Mouse (Mus musculus): ENCODE data around the gene Rras. TPM values are rescaled to one million over a fixed set of nuclear protein-coding genes. Genes with fewer than 3 reads are reported as not detected.
A peak's percentile ranks its signal among the peaks of the same experiment; 100 is the strongest.

Gene Rras
- polyA plus RNA-seq, 1 experiment, result 14.9 TPM

GRCm38 (mm10) chr7:45048001-45048890 is 30.5 kb downstream of the Rras start:
- Histone ChIP-seq H3K27ac (ENCODE audit: control insufficient read depth, insufficient read depth, low read depth, low read length, poor library complexity) (no peak overlapping the region; the same call in 1 of the 2 replicates), H3K4me3 (replicated peaks; ENCODE audit: control insufficient read depth, low read depth, low read length) (no peak overlapping the region), H3K4me1 (ENCODE audit: control insufficient read depth, insufficient read depth, low read length) (peaks cover 5% of the 10 kb centered on the region)
- TF ChIP-seq CTCF (IDR thresholded peaks at IDR 0.05; ENCODE audit: control insufficient read depth, insufficient read depth, low read length), result no peak
- TF ChIP-seq POLR2A (IDR thresholded peaks at IDR 0.05; ENCODE audit: borderline replicate concordance, control insufficient read depth, low read depth, low read length), result no peak
- WGBS, result 91% methylated on average over 38 of the region's 38 CpGs

DNA sequence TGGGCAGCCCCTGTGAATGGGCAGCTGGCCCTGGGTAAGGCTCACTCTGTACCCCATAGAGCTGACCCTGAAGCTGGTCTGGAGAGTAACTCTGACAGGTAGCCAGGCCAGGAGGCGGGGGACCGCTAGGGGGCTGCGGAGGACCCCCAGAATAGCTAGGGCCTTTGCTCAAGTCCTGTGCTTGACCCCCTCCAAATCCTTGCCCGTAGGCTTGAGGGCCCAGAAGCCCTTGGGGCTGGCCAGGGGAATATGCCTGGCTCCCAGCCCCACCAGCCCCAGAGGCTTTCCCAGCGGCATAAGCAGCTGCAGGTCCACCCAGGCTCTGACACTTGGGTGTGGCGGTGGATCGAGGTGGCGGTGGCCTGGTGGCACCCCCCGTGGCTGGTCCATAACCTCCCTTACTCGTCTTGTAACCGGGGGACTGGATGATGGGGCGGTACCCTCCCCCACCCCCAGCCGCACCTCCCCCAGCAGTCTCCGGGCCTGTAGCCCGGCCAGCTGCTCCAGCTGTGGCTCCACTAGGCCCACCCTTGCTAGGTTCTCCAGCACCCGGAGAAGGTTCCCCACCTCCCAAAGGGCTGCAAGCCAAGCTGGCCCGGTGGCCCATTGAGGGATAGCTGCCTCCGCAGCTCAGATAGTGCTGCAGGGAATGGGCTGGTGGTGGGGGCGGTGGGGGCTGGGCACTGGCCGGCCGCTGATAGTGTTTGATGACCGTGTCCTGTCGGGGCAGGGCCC is 31.3 kb downstream of the Rras start:
- WGBS, result 86% methylated on average over 23 of the region's 23 CpGs
- H3K4me1 ChIP-seq (ENCODE audit: control insufficient read depth, insufficient read depth, low read length), result peaks cover 5% of the 10 kb centered on the region
- H3K27ac ChIP-seq (ENCODE audit: control insufficient read depth, insufficient read depth, low read depth, low read length, poor library complexity), result no peak overlapping the region; the same call in 1 of the 2 replicates
- H3K4me3 ChIP-seq (replicated peaks; ENCODE audit: control insufficient read depth, low read depth, low read length), result no peak overlapping the region
- TF ChIP-seq CTCF (IDR thresholded peaks at IDR 0.05; ENCODE audit: control insufficient read depth, insufficient read depth, low read length), result no peak

DNA sequence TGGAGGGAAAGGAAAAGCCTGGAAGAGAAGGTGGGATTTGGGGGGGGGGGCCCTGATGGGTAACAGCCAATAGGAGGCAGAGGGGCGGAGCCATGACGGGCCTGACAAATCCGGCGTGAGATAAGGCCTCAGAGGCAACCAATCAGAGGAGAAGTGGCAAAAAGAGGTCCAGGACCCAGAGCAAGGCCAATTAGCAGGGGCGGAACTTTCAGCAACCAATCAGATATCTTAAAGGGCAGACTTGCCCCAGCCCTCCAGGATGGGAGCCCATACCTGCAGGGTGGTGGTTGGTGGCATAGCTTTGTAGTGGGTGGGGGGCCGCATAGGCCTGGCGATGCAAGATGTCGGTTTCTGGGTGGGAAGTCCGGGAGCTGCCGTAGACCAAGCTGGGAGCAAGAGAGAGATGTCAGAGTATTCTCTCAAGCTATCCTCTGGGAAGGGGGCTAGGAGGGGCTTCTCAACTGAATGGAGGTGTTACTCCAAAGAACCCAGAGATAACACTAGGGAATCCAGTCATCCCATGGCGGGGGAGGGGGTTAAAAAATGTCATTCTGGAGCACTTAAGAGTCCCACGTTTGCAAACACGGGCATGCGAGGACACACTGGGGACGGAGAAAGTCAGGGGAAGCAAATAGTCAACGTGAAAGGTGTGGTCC is 33.3 kb downstream of the Rras start:
- Histone ChIP-seq H3K4me1 (ENCODE audit: control insufficient read depth, insufficient read depth, low read length) (peaks cover 5% of the 10 kb centered on the region), H3K27ac (ENCODE audit: control insufficient read depth, insufficient read depth, low read depth, low read length, poor library complexity) (no peak overlapping the region), H3K4me3 (replicated peaks; ENCODE audit: control insufficient read depth, low read depth, low read length) (peak overlapping the region; percentile 4)
- TF ChIP-seq POLR2A (IDR thresholded peaks at IDR 0.05; ENCODE audit: borderline replicate concordance, control insufficient read depth, low read depth, low read length) (no peak), CTCF (IDR thresholded peaks at IDR 0.05; ENCODE audit: control insufficient read depth, insufficient read depth, low read length) (no peak)
- 57% methylated on average over 16 of the region's 16 CpGs for WGBS

- no peak for TF ChIP-seq CTCF (IDR thresholded peaks at IDR 0.05; ENCODE audit: control insufficient read depth, insufficient read depth, low read length)
- TF ChIP-seq POLR2A (IDR thresholded peaks at IDR 0.05; ENCODE audit: borderline replicate concordance, control insufficient read depth, low read depth, low read length), result no peak
- Histone ChIP-seq H3K4me1 (ENCODE audit: control insufficient read depth, insufficient read depth, low read length) (peaks cover 5% of the 10 kb centered on the region), H3K4me3 (replicated peaks; ENCODE audit: control insufficient read depth, low read depth, low read length) (peak overlapping the region; percentile 69), H3K27ac (ENCODE audit: control insufficient read depth, insufficient read depth, low read depth, low read length, poor library complexity) (no peak overlapping the region)
- 34% methylated on average over 13 of the region's 13 CpGs for WGBS
These were observed 33.8 kb downstream of the Rras start for GRCm38 (mm10) chr7:45051601-45051974.

DNA sequence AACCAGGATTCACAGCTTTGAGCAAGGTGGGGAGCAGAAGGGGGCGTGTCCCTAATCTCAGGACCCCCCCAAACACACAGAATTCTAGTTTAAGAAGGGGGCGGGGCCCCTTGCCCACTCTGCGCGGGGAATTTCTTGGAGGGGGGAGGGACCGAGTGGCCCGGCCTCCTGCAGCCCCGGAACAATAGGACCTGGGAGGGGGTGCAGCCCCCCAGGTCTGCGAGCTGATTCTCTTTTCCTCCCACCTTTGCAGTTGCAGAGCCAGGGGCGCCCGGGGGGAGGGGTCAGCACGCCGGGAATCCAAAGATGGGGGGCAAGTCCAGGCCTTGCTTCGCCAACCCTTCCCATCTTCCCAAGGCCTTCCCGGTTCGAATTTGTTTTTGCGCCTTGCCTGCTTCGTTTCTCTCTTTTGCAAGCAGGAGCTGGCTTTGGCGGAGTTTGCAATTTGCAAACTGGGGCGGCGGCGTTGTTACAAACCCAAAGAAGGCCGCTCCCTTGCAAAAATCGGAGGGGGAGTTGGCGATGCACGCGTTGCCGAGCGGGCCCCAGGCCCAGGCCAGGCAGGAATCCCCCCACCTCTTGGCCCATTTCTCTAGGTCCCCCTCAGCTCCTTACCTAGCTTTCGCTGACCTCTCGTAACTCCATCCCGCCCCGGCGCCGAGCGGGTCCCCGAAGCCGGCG is 34.6 kb downstream of the Rras start:
- WGBS, result under 1% methylated on average over 38 of the region's 38 CpGs
- peaks cover 5% of the 10 kb centered on the region for H3K4me1 ChIP-seq (ENCODE audit: control insufficient read depth, insufficient read depth, low read length)
- TF ChIP-seq POLR2A (IDR thresholded peaks at IDR 0.05; ENCODE audit: borderline replicate concordance, control insufficient read depth, low read depth, low read length) (no peak), CTCF (IDR thresholded peaks at IDR 0.05; ENCODE audit: control insufficient read depth, insufficient read depth, low read length) (no peak)
- H3K27ac ChIP-seq (ENCODE audit: control insufficient read depth, insufficient read depth, low read depth, low read length, poor library complexity), result peak overlapping the region; percentile 79
- peak overlapping the region; percentile 69 for H3K4me3 ChIP-seq (replicated peaks; ENCODE audit: control insufficient read depth, low read depth, low read length)

DNA sequence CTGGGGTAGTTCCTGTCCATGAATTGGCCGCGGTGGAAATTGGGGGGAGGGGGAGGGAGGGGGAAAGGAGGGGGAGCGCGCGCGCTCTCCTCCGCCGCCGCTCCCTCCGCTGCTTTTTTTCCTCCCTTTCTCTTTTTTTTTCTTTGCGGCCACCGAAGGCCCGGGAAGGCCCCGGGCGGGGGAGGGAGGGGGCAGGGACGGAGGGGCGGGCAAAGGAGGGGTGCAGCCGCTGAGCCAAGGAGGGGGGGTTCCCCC is 35.0 kb downstream of the Rras start, which contains the start of gene Prr12:
Prr12 (minus strand) TSS at position 20 of the 255 bp plus-strand sequence.
- H3K27ac ChIP-seq (ENCODE audit: control insufficient read depth, insufficient read depth, low read depth, low read length, poor library complexity), result peak within 1 kb of the TSS; percentile 92
- H3K4me1 ChIP-seq (ENCODE audit: control insufficient read depth, insufficient read depth, low read length), result peaks cover 5% of the 10 kb centered on the region
- H3K4me3 ChIP-seq (replicated peaks; ENCODE audit: control insufficient read depth, low read depth, low read length), result peak within 1 kb of the TSS; percentile 69
- WGBS, result 0% methylated on average over 14 of the region's 18 CpGs
- no peak for TF ChIP-seq CTCF (IDR thresholded peaks at IDR 0.05; ENCODE audit: control insufficient read depth, insufficient read depth, low read length)
- no peak for TF ChIP-seq POLR2A (IDR thresholded peaks at IDR 0.05; ENCODE audit: borderline replicate concordance, control insufficient read depth, low read depth, low read length)

GRCm38 (mm10) chr7:45053117-45053930 is 35.6 kb downstream of the Rras start:
- Histone ChIP-seq H3K27ac (ENCODE audit: control insufficient read depth, insufficient read depth, low read depth, low read length, poor library complexity) (peak overlapping the region; percentile 92), H3K4me1 (ENCODE audit: control insufficient read depth, insufficient read depth, low read length) (peaks cover 5% of the 10 kb centered on the region)
- TF ChIP-seq CTCF (IDR thresholded peaks at IDR 0.05; ENCODE audit: control insufficient read depth, insufficient read depth, low read length) (no peak), POLR2A (IDR thresholded peaks at IDR 0.05; ENCODE audit: borderline replicate concordance, control insufficient read depth, low read depth, low read length) (peak; percentile 67; the same call in 1 of the 2 replicates)

More at GRCm38 (mm10) chr7:45053117-45053930, 35.6 kb downstream of the Rras start:
- peak overlapping the region; percentile 69 for H3K4me3 ChIP-seq (replicated peaks; ENCODE audit: control insufficient read depth, low read depth, low read length)
- WGBS, result 0% methylated on average over 51 of the region's 59 CpGs
